Mouse (Mus musculus) heart, postnatal 0 days (tissue): Measurements from ENCODE around the gene Naa25.

ENCODE experiments used
- CTCF ChIP-seq: IDR thresholded peaks from 2 replicates; pipeline ENCODE4 v1.5.1; 2016; ENCODE audit warnings: antibody characterized with exemption, control low read depth, low read depth
- EP300 ChIP-seq: IDR thresholded peaks from 2 replicates; pipeline ENCODE4 v1.6.1; 2016; ENCODE audit warnings: antibody characterized with exemption, low read depth

GRCm38 (mm10) chr5:121359229-121359628, 38.5 kb upstream of the Naa25 start:
- TF ChIP-seq CTCF, result no peak
- TF ChIP-seq EP300, result no peak
